Mouse (Mus musculus) liver, adult 2 months (tissue): Measurements from ENCODE around the gene Ttc9c. TPM values are rescaled to one million over a fixed set of nuclear protein-coding genes. Genes with fewer than 3 reads are reported as not detected.

Experiments
- DNase-seq: peaks from one replicate; pipeline ENCODE4 v3.0.0-alpha.2; 2011; ENCODE audit warnings: low read depth, low spot score; ENCODE audit errors: extremely low read depth
- H3K27ac ChIP-seq: fragments of 200-500 bp; replicated peaks from 2 replicates; pipeline ENCODE4 v1.5.1; 2012; ENCODE audit warnings: low read depth, mild to moderate bottlenecking, control low read depth, inconsistent platforms, low read length; ENCODE audit not compliant: insufficient read depth
- H3K27me3 ChIP-seq: fragments of 200-500 bp; 2 replicates; pipeline ENCODE4 v1.6.1; 2012; ENCODE audit warnings: mild to moderate bottlenecking, moderate library complexity, low read length, inconsistent platforms; ENCODE audit not compliant: control insufficient read depth, insufficient read depth
- H3K36me3 ChIP-seq: fragments of 200-500 bp; 2 replicates; pipeline ENCODE4 v1.6.1; 2012; ENCODE audit warnings: low read length, inconsistent platforms; ENCODE audit not compliant: control insufficient read depth, insufficient read depth
- H3K4me1 ChIP-seq: fragments of 200-500 bp; 2 replicates; pipeline ENCODE4 v1.6.1; 2011; ENCODE audit warnings: low read length; ENCODE audit not compliant: control insufficient read depth, insufficient read depth
- H3K4me3 ChIP-seq: fragments of 200-500 bp; 2 replicates; pipeline ENCODE4 v1.5.1; 2011; ENCODE audit warnings: low read depth, mild to moderate bottlenecking, control low read depth, low read length, moderate library complexity; ENCODE audit not compliant: insufficient read depth
- H3K79me2 ChIP-seq: fragments of 200-500 bp; 2 replicates; pipeline ENCODE4 v1.6.1; 2012; ENCODE audit warnings: inconsistent platforms, mild to moderate bottlenecking, low read length, moderate library complexity; ENCODE audit not compliant: control insufficient read depth, insufficient read depth
- H3K9ac ChIP-seq: fragments of 200-500 bp; 2 replicates; pipeline ENCODE4 v1.6.1; 2012; ENCODE audit warnings: low read depth, mild to moderate bottlenecking, control low read depth, inconsistent platforms, low read length
- CTCF ChIP-seq: fragments of 200-500 bp; IDR thresholded peaks from 2 replicates; pipeline ENCODE4 v1.5.1; 2011; ENCODE audit warnings: low read depth, low read length, control low read depth
- POLR2A ChIP-seq: fragments of 200-500 bp; IDR thresholded peaks from 2 replicates; pipeline ENCODE4 v1.6.1; 2011; ENCODE audit warnings: low read length, control low read depth; ENCODE audit not compliant: insufficient read depth; ENCODE audit errors: extremely low read depth
- WGBS: fragments of 180-500 bp; shearing (Covaris S2); methylation state at CpG from one replicate; pipeline ENCODE4 v1.1.7; 2018; 5-methylcytosine and 5-hydroxymethylcytosine counted together
- polyA plus RNA-seq: library from polyadenylated mRNA; depleted of rRNA; stranded (reverse); fragments of >200 nt; gene quantifications from 2 replicates; pipeline ENCODE4 v1.2.3, GENCODE M21; 2012
- total RNA-seq: library from RNA; depleted of rRNA; stranded (reverse); fragments of >200 nt; gene quantifications from 2 replicates; pipeline ENCODE4 v1.2.3, GENCODE M21; 2014

The Ttc9c gene
- total and polyA plus RNA-seq, 2 experiments, result 8.1 to 15.6 TPM

DNA sequence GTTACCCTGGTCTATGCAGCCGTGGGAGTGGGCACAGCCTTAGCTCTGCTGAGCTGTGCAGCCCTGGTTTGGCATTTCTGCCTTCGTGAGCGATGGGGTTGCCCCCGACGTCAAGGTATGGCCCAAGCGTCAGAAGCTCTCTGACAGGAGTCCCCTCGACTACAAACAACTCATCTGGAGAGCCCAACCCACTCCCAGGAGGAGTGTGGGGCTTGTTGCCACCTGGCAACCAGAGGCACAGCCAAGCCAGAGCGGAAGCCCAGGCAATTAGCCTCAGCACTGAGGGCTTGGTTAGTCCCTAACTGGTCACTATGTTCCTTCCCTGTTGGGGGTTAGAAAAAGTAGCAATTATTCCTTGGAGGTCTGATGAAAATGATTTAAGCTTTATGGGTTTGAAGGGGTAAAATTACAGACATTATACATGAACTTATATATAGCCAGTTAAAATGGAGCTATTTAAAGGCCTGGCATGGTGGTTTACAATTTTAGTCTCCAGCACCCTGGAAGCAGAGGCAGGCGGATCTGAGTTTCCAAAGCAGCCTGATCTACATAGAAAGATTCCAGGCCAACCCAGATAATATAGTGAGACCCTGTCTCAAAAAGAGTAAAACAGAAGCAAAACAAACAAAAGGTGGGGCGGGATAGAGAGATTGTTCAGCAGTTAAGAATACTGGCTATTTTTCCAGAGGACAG is 33.2 kb upstream of the Ttc9c start:
- Histone ChIP-seq H3K4me1 (no peaks in the 10 kb centered on the region), H3K79me2 (no peaks in the 10 kb centered on the region), H3K4me3 (no peak overlapping the region), H3K27ac (no peak overlapping the region), H3K9ac (no peak overlapping the region), H3K36me3 (peaks cover 3% of the 10 kb centered on the region; the same call in 1 of the 2 replicates), H3K27me3 (no peaks in the 10 kb centered on the region)
- DNase-seq, result no peak
- no peak for TF ChIP-seq POLR2A
- TF ChIP-seq CTCF, result no peak
- 69% methylated on average over 10 of the region's 10 CpGs for WGBS

DNA sequence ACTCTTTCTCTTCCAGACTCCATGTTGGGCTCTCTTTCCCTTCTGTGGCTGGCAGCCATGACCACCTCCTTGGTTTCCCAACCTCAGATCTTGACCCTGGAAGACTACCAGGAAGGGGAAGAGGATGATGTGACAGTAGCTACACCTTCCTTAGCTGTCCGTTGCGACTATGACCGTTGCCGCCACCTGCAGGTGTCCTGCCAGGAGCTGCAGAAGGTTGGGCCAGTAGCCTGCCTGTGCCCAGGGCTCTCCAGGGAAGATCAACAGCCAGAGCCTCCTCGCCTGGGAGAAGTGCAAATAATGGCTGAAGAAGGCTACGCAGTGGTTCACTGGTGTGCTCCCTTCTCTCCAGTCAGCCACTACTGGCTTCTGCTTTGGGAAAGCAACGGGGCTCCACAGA is 32.5 kb upstream of the Ttc9c start:
- Histone ChIP-seq H3K4me1 (no peaks in the 10 kb centered on the region), H3K36me3 (peaks cover 7% of the 10 kb centered on the region; the same call in 1 of the 2 replicates), H3K27me3 (no peaks in the 10 kb centered on the region), H3K27ac (no peak overlapping the region), H3K9ac (no peak overlapping the region), H3K4me3 (no peak overlapping the region), H3K79me2 (no peaks in the 10 kb centered on the region)
- WGBS, result 17% methylated on average over 7 of the region's 7 CpGs
- DNase-seq, result no peak
- peak; percentile 51 for TF ChIP-seq CTCF
- no peak for TF ChIP-seq POLR2A

DNA sequence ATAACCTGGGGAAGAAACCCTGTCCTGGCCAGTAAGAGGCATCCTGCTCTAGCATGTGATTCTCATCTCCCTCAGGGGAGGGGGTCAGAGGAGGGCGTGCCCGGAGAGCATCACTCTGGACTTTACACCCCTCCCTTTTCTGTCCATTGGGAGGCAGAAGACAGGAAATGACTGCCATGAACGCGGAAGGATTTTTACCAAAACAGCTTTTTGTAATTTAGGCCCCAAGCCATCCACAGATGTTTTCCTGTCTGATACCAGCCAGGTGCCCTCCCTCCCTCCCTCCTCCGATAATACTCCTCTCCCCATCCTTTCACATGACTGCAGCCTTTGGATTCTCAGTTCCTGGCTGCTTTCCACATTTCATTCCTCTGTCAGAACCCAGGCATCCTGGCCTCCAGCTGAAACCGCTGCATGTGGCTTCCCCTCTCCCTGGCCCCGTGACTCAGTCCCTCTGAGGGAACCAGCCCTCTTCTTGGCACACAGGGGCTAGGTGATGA is 31.3 kb upstream of the Ttc9c start, which contains the start of gene Lrrn4cl:
Lrrn4cl (plus strand) TSS at position 367 of the 500 bp plus-strand sequence.
- no peak within 1 kb of the TSS for H3K4me3 ChIP-seq
- no peak within 1 kb of the TSS for H3K27ac ChIP-seq
- H3K9ac ChIP-seq, result no peak within 1 kb of the TSS
- H3K4me1 ChIP-seq, result no peaks in the 10 kb centered on the region
- no peak for DNase-seq
- H3K27me3 ChIP-seq, result no peaks in the 10 kb centered on the region
- WGBS, result 40% methylated on average over 7 of the region's 7 CpGs
- TF ChIP-seq CTCF (no peak), POLR2A (no peak)
- H3K79me2 ChIP-seq, result no peaks in the 10 kb centered on the region
- peaks cover 15% of the 10 kb centered on the region for H3K36me3 ChIP-seq

DNA sequence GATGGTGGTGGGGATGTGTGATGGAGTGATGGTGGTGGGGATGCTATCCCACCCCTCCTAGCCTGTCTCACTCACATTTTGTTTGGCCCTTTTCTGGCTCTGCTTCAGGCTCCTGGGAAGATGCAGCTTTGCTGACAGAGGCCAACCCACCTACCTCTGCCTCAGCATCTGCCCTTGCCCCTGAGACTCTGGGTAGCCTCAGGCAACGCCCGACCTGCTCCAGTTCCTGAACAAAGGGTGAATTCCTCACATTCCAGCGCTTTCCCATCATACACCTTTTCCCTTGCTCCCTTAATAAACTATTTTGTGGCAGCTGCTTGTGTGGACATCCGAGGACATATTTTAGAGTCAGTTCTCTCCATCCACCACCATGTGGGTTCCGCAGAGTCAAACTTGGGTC is 29.2 kb upstream of the Ttc9c start:
- no peak overlapping the region for H3K9ac ChIP-seq
- WGBS, result 90% methylated on average over 5 of the region's 5 CpGs
- H3K4me3 ChIP-seq, result no peak overlapping the region
- TF ChIP-seq CTCF (no peak), POLR2A (no peak)
- H3K27ac ChIP-seq, result no peak overlapping the region
- H3K79me2 ChIP-seq, result no peaks in the 10 kb centered on the region
- peaks cover 17% of the 10 kb centered on the region for H3K36me3 ChIP-seq
- peaks cover 3% of the 10 kb centered on the region; the same call in 1 of the 2 replicates for H3K4me1 ChIP-seq
- no peak for DNase-seq
- H3K27me3 ChIP-seq, result no peaks in the 10 kb centered on the region

DNA sequence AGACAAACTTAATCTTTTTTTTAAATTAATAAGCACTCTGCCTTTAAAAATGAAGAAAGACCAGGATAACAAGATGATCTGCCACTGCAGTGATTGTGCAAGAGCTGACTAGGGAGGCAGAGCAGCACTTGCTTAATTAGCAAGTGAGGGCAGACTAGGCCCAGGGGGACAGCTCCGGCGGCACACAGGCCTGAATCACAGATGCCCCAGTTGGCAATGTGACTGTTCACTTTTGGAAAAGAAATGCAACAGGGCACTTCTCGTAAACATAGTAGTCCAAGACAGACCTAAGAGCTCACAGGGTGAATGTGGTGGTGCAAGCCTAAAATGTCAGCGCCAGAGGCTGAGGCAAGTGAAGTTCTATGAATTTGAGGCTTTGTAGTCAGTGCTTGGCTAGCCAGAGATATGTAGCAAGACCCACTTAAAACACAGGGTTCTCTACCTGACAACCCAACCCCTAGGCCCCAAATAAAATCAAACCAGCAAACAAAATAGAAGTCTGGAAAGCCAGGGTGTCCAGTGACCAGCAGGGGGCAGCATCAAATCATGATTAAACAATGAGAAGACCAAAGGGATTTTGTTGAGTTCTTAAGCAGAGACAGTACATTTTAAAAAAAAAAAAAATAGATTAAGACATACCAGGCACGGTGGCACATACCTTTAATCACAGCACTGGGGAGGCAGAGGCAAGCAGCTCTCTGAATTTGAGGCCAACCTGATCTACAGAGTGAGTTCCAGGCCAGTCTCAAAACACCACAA is 25.4 kb upstream of the Ttc9c start:
- H3K4me3 ChIP-seq, result no peak overlapping the region
- H3K27ac ChIP-seq, result peak overlapping the region; percentile 28; the same call in 1 of the 2 replicates
- H3K27me3 ChIP-seq, result no peaks in the 10 kb centered on the region
- H3K4me1 ChIP-seq, result peaks cover 9% of the 10 kb centered on the region
- H3K79me2 ChIP-seq, result no peaks in the 10 kb centered on the region
- WGBS, result 36% methylated on average over 5 of the region's 5 CpGs
- DNase-seq, result peak; percentile 76
- TF ChIP-seq POLR2A (no peak), CTCF (peak; percentile 43; the same call in 1 of the 2 replicates)
- H3K9ac ChIP-seq, result 0 out of 2 replicates have a peak overlapping the region, but pooled peaks have one; percentile 8
- peaks cover 17% of the 10 kb centered on the region for H3K36me3 ChIP-seq

DNA sequence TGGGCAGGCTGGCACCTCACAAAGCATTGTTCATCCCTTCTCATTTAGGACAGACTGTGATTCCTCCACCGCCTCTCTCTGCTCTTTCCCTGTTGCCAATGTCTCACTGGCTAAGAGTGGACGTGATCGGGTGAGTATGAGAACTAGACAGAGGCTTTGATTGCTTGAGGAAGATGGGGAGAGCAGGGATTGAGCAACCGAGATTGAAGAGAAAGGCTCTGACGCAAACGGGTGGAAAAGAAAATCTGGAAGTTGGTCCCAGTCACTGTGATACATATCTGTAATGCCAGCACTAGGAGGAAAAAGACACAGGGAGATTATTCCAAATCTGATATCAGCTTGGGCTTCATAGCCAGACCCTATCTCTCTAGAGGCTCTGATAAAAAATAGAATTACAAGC is 23.8 kb upstream of the Ttc9c start:
- Histone ChIP-seq H3K9ac (no peak overlapping the region), H3K27me3 (no peaks in the 10 kb centered on the region), H3K4me3 (no peak overlapping the region), H3K79me2 (no peaks in the 10 kb centered on the region), H3K27ac (no peak overlapping the region), H3K4me1 (peaks cover 12% of the 10 kb centered on the region), H3K36me3 (peaks cover 14% of the 10 kb centered on the region)
- TF ChIP-seq POLR2A (no peak), CTCF (no peak)
- 80% methylated on average over 6 of the region's 6 CpGs for WGBS
- DNase-seq, result no peak
